Mouse (Mus musculus) stomach, embryonic 16.5 days (tissue): ENCODE measurements around the gene Gnaq. TPM values are rescaled to one million over a fixed set of nuclear protein-coding genes. Genes with fewer than 3 reads are reported as not detected.

Source experiments
- ATAC-seq: fragments of 200-750 bp; cut with Nextera tagmentation; 2 replicates; pipeline ENCODE4 v1.8.0; 2017; ENCODE audit warnings: moderate number of reproducible peaks, moderate TSS enrichment; ENCODE audit not compliant: insufficient read depth, low FRiP score
- H3K27ac ChIP-seq: fragments of 300-500 bp; sonication (generic); 2 replicates; pipeline ENCODE4 v1.5.1; 2014; ENCODE audit warnings: low read length
- H3K27me3 ChIP-seq: fragments of 300-500 bp; sonication (generic); 2 replicates; pipeline ENCODE4 v1.6.1; 2014; ENCODE audit warnings: low read length, control low read depth, mixed read lengths; ENCODE audit not compliant: control insufficient read depth, insufficient read depth
- H3K36me3 ChIP-seq: fragments of 300-500 bp; sonication (generic); 2 replicates; pipeline ENCODE4 v1.6.1; 2014; ENCODE audit warnings: low read length; ENCODE audit not compliant: control insufficient read depth, insufficient read depth
- H3K4me1 ChIP-seq: fragments of 300-500 bp; sonication (generic); 2 replicates; pipeline ENCODE4 v1.6.1; 2014; ENCODE audit warnings: low read length, control low read depth, mixed read lengths; ENCODE audit not compliant: control insufficient read depth, insufficient read depth
- H3K4me2 ChIP-seq: fragments of 300-500 bp; sonication (generic); 2 replicates; pipeline ENCODE4 v1.6.1; 2014; ENCODE audit warnings: low read depth, low read length, mixed read lengths
- H3K4me3 ChIP-seq: fragments of 300-500 bp; sonication (generic); replicated peaks from 2 replicates; pipeline ENCODE4 v1.5.1; 2014; ENCODE audit warnings: mild to moderate bottlenecking, low read length
- H3K9ac ChIP-seq: fragments of 300-500 bp; sonication (generic); 2 replicates; pipeline ENCODE4 v1.6.1; 2014; ENCODE audit warnings: low read length
- H3K9me3 ChIP-seq: fragments of 300-500 bp; sonication (generic); replicated peaks from 2 replicates; pipeline ENCODE4 v1.6.1; 2016; ENCODE audit warnings: low read length, control low read depth; ENCODE audit not compliant: control insufficient read depth
- WGBS: fragments of 180-500 bp; shearing (Covaris S2); extraction: QIAGEN DNeasy Blood & Tissue Kit; methylation state at CpG from one replicate; pipeline ENCODE4 v1.1.7; 2014; 5-methylcytosine and 5-hydroxymethylcytosine counted together
- polyA plus RNA-seq: library from polyadenylated mRNA; unstranded; fragments of >200 nt; fragmentation: Nextera tagmentation; extraction: Ambion mirVana; gene quantifications from 2 replicates; pipeline ENCODE4 v1.2.1, GENCODE M21; 2015

The Gnaq gene
- polyA plus RNA-seq, 1 experiment from 2014 or later, result 38.8 TPM

DNA sequence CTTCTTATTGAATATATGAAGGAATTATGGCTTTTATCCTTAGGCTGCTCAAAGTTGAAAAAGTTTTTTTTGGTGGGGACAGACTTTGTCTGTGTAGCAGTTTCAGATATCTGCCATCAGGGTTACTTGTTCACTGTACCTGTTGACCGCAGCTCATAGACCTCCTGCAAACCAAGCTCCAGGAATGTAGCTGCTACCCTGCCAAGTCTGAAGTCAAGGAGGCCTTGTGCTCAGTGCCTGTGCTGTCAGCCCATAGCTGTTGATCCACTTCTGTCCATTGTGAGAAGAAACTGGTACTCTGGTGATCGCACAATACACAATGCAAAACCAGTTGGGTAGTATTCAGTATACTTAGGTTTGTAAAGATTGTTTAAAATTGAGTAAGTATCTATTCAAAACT is 68.7 kb downstream of the Gnaq start:
- H3K36me3 ChIP-seq, result no peaks in the 10 kb centered on the region
- no peaks in the 10 kb centered on the region for H3K9me3 ChIP-seq
- no peak overlapping the region for H3K9ac ChIP-seq
- H3K27ac ChIP-seq, result no peak overlapping the region
- H3K27me3 ChIP-seq, result no peaks in the 10 kb centered on the region
- H3K4me1 ChIP-seq, result peaks cover 17% of the 10 kb centered on the region
- 94% methylated on average over 2 of the region's 2 CpGs for WGBS
- no peak for ATAC-seq
- no peak overlapping the region for H3K4me3 ChIP-seq
- H3K4me2 ChIP-seq, result no peak overlapping the region

GRCm38 (mm10) chr19:16204776-16205680 is 72.4 kb downstream of the Gnaq start:
- Histone ChIP-seq H3K4me2 (no peak overlapping the region), H3K9ac (no peak overlapping the region), H3K36me3 (no peaks in the 10 kb centered on the region), H3K4me1 (0 out of 2 replicates have a peak, but pooled peaks cover 11% of the 10 kb centered on the region), H3K27ac (peak overlapping the region; percentile 31), H3K4me3 (no peak overlapping the region), H3K9me3 (no peaks in the 10 kb centered on the region), H3K27me3 (no peaks in the 10 kb centered on the region)
- no peak for ATAC-seq
- 70% methylated on average over 7 of the region's 7 CpGs for WGBS

- Histone ChIP-seq H3K27ac (no peak overlapping the region), H3K9ac (no peak overlapping the region), H3K4me3 (no peak overlapping the region), H3K9me3 (no peaks in the 10 kb centered on the region), H3K4me2 (no peak overlapping the region), H3K36me3 (no peaks in the 10 kb centered on the region), H3K27me3 (no peaks in the 10 kb centered on the region), H3K4me1 (peaks cover 14% of the 10 kb centered on the region)
- 70% methylated on average over 2 of the region's 2 CpGs for WGBS
- ATAC-seq, result no peak
Observed at GRCm38 (mm10) chr19:16209616-16210015, 77.0 kb downstream of the Gnaq start.

DNA sequence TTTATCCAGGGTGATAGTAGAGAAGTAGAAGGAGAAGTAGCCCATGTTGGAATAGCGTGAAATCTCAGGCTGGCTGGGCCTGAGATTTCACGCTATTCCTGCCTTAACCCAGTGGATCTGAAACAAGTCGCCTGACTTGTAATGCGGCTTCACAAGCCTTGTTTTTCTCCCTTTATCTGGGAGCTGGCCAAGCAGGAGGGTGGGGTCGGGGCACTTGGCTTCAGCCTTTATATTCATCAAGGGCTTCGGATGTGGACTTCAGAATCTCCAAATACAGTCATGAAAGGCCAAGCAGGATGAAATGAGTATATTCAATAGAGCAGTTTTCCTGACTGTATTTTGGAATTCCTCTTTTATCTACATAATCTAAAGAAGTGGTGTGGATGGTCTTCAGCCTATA is 82.3 kb downstream of the Gnaq start:
- no peak for ATAC-seq
- H3K27ac ChIP-seq, result peak overlapping the region; percentile 59

GRCm38 (mm10) chr19:16215430-16216016 is 82.9 kb downstream of the Gnaq start:
- Histone ChIP-seq H3K9me3 (no peaks in the 10 kb centered on the region), H3K4me3 (no peak overlapping the region), H3K9ac (no peak overlapping the region), H3K27ac (peak overlapping the region; percentile 27; the same call in 1 of the 2 replicates), H3K4me1 (peaks cover 8% of the 10 kb centered on the region), H3K27me3 (no peaks in the 10 kb centered on the region), H3K36me3 (0 out of 2 replicates have a peak, but pooled peaks cover under 1% of the 10 kb centered on the region), H3K4me2 (no peak overlapping the region)
- ATAC-seq, result no peak
- 94% methylated on average over 2 of the region's 2 CpGs for WGBS

More for the DNA sequence above, 82.3 kb downstream of the Gnaq start:
- H3K4me2 ChIP-seq, result no peak overlapping the region; the same call in 1 of the 2 replicates
- no peak overlapping the region for H3K4me3 ChIP-seq
- H3K36me3 ChIP-seq, result no peaks in the 10 kb centered on the region
- H3K27me3 ChIP-seq, result no peaks in the 10 kb centered on the region
- WGBS, result 47% methylated on average over 6 of the region's 6 CpGs
- H3K9ac ChIP-seq, result no peak overlapping the region
- H3K9me3 ChIP-seq, result no peaks in the 10 kb centered on the region
- peaks cover 9% of the 10 kb centered on the region for H3K4me1 ChIP-seq

- Histone ChIP-seq H3K27ac (no peak overlapping the region), H3K4me2 (no peak overlapping the region), H3K36me3 (0 out of 2 replicates have a peak, but pooled peaks cover 6% of the 10 kb centered on the region), H3K4me3 (no peak overlapping the region), H3K27me3 (no peaks in the 10 kb centered on the region), H3K4me1 (peaks cover 3% of the 10 kb centered on the region), H3K9ac (no peak overlapping the region), H3K9me3 (no peaks in the 10 kb centered on the region)
- WGBS, result 71% methylated on average over 4 of the region's 4 CpGs
- no peak for ATAC-seq
Observed at GRCm38 (mm10) chr19:16219978-16220377, 87.3 kb downstream of the Gnaq start.

DNA sequence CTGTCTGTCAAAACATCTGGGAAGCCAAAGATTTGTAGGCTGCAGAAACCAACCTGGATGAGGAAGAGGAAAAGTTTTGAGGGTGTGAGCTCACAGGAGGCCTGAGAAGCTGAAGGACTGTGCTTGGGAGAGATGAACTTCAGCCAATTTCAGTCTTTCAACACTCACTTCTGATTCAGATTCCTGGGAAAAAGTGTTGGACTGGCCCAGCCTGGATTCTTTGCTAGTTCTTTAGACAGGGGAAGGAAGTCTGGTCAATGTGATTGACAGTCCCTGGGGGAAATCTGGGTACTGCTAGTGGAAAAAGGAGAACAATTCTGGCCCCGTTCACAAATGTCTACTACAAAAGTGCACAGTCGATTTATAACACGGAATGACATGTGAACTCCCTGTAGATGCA is 89.9 kb downstream of the Gnaq start:
- no peak overlapping the region for H3K27ac ChIP-seq
- H3K4me3 ChIP-seq, result no peak overlapping the region
- H3K27me3 ChIP-seq, result no peaks in the 10 kb centered on the region
- 78% methylated on average over 3 of the region's 3 CpGs for WGBS
- H3K36me3 ChIP-seq, result peaks cover 13% of the 10 kb centered on the region; the same call in 1 of the 2 replicates
- no peaks in the 10 kb centered on the region for H3K4me1 ChIP-seq
- no peak for ATAC-seq
- H3K9ac ChIP-seq, result no peak overlapping the region
- peaks cover 4% of the 10 kb centered on the region; the same call in 1 of the 2 replicates for H3K9me3 ChIP-seq
- H3K4me2 ChIP-seq, result no peak overlapping the region

DNA sequence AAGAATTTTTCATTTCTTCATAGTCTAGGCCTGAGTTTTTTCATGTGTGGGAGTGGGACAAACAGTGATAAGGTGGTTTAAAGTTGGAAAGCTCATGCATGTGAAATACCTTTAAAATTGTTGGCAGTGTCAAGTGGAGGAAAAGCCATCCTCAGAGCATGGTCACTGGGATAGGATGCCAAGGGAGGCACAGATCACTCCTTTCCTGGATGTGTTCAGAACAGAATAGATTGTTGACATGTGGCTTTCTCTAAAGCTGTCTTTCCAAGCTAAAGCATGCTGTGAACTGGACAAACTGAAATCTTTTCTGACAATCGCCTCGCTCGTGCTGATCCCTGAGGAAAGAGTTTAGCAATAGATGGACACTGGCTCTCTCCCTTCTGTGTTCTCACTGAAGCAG is 90.5 kb downstream of the Gnaq start:
- Histone ChIP-seq H3K36me3 (peaks cover 16% of the 10 kb centered on the region; the same call in 1 of the 2 replicates), H3K27me3 (no peaks in the 10 kb centered on the region), H3K4me3 (no peak overlapping the region), H3K9ac (no peak overlapping the region), H3K9me3 (peaks cover 4% of the 10 kb centered on the region; the same call in 1 of the 2 replicates), H3K4me2 (no peak overlapping the region), H3K4me1 (0 out of 2 replicates have a peak, but pooled peaks cover 2% of the 10 kb centered on the region), H3K27ac (no peak overlapping the region)
- no peak for ATAC-seq
- WGBS, result 91% methylated on average over 3 of the region's 3 CpGs

GRCm38 (mm10) chr19:16224831-16225230 is 92.2 kb downstream of the Gnaq start:
- H3K27me3 ChIP-seq, result no peaks in the 10 kb centered on the region
- no peak for ATAC-seq
- H3K36me3 ChIP-seq, result peaks cover 16% of the 10 kb centered on the region; the same call in 1 of the 2 replicates
- peaks cover 4% of the 10 kb centered on the region; the same call in 1 of the 2 replicates for H3K9me3 ChIP-seq
- 0 out of 2 replicates have a peak, but pooled peaks cover 2% of the 10 kb centered on the region for H3K4me1 ChIP-seq
- H3K4me2 ChIP-seq, result no peak overlapping the region
- H3K27ac ChIP-seq, result no peak overlapping the region
- H3K9ac ChIP-seq, result no peak overlapping the region
- WGBS, result 64% methylated on average over 2 of the region's 2 CpGs
- H3K4me3 ChIP-seq, result no peak overlapping the region
